Mouse (Mus musculus) heart, postnatal 0 days (tissue): ENCODE data around the gene Gm21954.

Source experiments
- CTCF ChIP-seq: IDR thresholded peaks from 2 replicates; pipeline ENCODE4 v1.5.1; 2016; ENCODE audit warnings: antibody characterized with exemption, control low read depth, low read depth
- EP300 ChIP-seq: IDR thresholded peaks from 2 replicates; pipeline ENCODE4 v1.6.1; 2016; ENCODE audit warnings: antibody characterized with exemption, low read depth

DNA sequence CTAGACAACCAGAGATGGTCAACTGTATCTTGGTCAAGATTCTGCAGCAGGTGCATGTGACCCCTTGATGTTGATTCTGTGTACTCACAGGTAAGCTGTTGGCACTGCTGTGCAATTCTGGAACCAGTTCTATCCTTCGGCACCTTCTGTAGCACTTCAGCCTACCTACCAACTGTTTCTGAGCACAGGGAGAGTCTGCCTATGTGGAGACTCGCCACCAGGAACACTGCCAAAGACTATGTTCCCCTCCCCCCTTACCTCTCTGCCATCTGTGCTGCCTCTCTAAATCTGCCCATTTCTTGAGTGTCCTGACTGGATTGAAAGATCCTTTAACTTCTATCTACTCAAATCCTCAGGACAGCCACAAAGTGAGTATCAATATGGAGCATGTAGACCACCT, 28.3 kb downstream of the Gm21954 start:
- TF ChIP-seq CTCF (no peak), EP300 (no peak)
